Mouse (Mus musculus): ENCODE results near the gene Atp6v0e. TPM values are rescaled to one million over a fixed set of nuclear protein-coding genes. Genes with fewer than 3 reads are reported as not detected.

Gene Atp6v0e
- polyA plus RNA-seq, 1 experiment = 16.1 TPM

DNA sequence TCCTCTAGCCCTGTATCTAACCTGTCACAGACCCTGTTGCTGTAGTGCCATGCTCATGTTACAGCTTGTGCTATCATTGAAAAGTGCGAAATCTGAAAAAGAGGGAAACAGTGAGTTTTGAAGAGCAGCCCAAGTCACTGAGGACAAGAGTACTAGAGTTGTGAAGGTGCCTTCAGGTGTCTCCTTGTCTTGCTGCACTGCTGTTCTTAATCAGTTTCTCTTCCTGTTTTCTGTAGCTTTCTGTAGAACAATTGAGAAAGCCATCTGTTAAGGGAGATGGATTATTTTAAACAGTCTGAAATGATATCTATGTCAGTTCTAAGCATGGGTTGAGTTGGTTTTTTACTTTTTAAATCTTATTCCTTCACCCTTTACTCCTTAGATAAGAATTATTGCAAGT, 63.6 kb downstream of the Atp6v0e start:
- H3K9me3 ChIP-seq = no peaks in the 10 kb centered on the region
- H3K4me3 ChIP-seq (replicated peaks) = no peak overlapping the region
- peaks cover 9% of the 10 kb centered on the region for H3K4me1 ChIP-seq
- H3K36me3 ChIP-seq (replicated peaks; ENCODE audit: low read length) = no peaks in the 10 kb centered on the region
- TF ChIP-seq GATA1 (IDR thresholded peaks at IDR 0.05; ENCODE audit: borderline replicate concordance, low read length) (no peak), FLI1 (IDR thresholded peaks at IDR 0.05; ENCODE audit: low read length) (no peak)
- H3K27me3 ChIP-seq (replicated peaks) = no peaks in the 10 kb centered on the region

DNA sequence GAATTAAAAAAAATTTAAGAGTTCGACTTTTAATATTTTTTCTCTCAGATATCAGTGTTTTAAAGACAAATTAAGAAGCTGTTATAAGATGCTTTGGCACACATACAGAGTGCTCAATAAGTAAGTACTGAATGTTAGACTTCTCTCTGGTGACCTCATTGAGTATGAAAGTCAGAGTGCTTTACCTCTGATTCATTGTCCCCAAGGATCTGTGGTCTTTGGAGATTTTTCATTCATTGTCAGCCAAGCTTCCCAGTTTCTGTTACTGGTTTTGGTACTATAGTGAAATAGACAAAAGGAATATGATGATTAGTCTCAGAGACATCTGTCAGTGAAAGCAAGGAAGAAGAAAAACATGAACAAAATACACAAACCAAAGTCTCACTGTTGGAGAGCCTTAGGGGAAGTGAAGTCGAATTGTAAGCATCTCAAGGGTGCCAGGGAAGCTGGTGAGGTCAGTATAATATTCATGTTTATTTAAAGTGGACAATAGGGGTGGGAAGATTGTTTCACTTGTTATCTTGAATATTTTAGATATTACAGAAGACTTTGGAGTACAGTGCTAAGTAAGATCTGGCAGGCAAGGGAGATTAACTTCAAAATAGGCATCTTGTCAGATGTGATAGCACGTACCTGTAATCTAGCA, 64.2 kb downstream of the Atp6v0e start:
- Histone ChIP-seq H3K9me3 (no peaks in the 10 kb centered on the region), H3K36me3 (replicated peaks; ENCODE audit: low read length) (no peaks in the 10 kb centered on the region), H3K27me3 (replicated peaks) (no peaks in the 10 kb centered on the region), H3K4me3 (replicated peaks) (no peak overlapping the region), H3K4me1 (peaks cover 9% of the 10 kb centered on the region)
- TF ChIP-seq GATA1 (IDR thresholded peaks at IDR 0.05; ENCODE audit: borderline replicate concordance, low read length) = no peak
- no peak for TF ChIP-seq FLI1 (IDR thresholded peaks at IDR 0.05; ENCODE audit: low read length)

DNA sequence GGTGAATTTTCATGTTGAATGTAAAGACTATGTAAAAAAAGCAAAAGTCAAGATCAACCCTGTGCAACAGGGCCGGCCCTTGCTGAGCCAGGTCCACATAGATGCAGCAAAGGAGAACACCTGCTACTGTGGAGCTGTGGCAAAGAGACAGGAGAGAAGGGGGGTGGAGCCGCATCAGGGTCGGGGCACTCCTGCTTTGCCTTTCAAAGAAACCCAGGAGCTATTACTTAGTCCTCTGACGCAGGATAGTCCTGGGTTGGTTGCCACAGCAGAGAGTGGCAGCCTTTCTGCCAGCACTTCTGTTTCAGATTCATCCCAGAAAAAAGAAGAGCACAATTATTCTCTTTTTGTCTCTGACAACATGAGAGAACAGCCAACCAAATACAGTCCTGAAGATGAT, 79.5 kb downstream of the Atp6v0e start:
- H3K4me1 ChIP-seq = no peaks in the 10 kb centered on the region
- H3K27me3 ChIP-seq (replicated peaks) = no peaks in the 10 kb centered on the region
- no peaks in the 10 kb centered on the region for H3K9me3 ChIP-seq
- TF ChIP-seq GATA1 (IDR thresholded peaks at IDR 0.05; ENCODE audit: borderline replicate concordance, low read length) = no peak
- TF ChIP-seq FLI1 (IDR thresholded peaks at IDR 0.05; ENCODE audit: low read length) = no peak
- H3K36me3 ChIP-seq (replicated peaks; ENCODE audit: low read length) = peaks cover 21% of the 10 kb centered on the region
- H3K4me3 ChIP-seq (replicated peaks) = no peak overlapping the region

DNA sequence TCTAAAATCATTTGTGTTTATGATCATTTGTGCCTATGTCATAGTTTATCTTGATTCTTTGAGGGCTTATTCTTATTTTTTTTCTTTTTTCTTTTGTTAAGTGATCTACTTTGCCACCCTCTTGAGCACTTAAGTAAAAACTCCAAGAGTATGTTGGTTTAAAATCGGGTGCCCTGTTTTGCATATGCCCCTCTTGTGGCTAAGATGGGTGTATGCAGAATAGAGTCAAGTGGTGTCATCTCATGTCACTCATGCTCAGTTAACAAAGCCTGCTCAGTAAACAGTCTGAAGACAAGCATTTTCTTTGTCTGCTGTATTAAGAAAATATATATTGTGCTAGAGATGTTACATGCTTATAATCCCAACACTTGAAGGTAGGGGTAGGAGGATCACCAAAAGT, 80.3 kb downstream of the Atp6v0e start:
- Histone ChIP-seq H3K4me3 (replicated peaks) (no peak overlapping the region), H3K4me1 (no peaks in the 10 kb centered on the region), H3K9me3 (no peaks in the 10 kb centered on the region), H3K36me3 (replicated peaks; ENCODE audit: low read length) (peaks cover 21% of the 10 kb centered on the region), H3K27me3 (replicated peaks) (no peaks in the 10 kb centered on the region)
- TF ChIP-seq FLI1 (IDR thresholded peaks at IDR 0.05; ENCODE audit: low read length) (no peak), GATA1 (IDR thresholded peaks at IDR 0.05; ENCODE audit: borderline replicate concordance, low read length) (no peak)

Other genes starting within 250 kb of the Atp6v0e start
- gene Neurl1b, start 248.4 kb upstream of the Atp6v0e start, polyA plus RNA-seq (2012; ENCODE audit: insufficient read depth, low replicate concordance) = 0.16 TPM in 1 of 2 replicates, not detected in the other
- gene Ergic1, start 101.7 kb upstream of the Atp6v0e start, polyA plus RNA-seq (2012; ENCODE audit: insufficient read depth, low replicate concordance) = 21.0 and 26.5 TPM in 2 replicates
- 11.6 and 65.1 TPM in 2 replicates for gene Dusp1, start 101.1 kb upstream of the Atp6v0e start, polyA plus RNA-seq (2012; ENCODE audit: insufficient read depth, low replicate concordance)
- 1.4 and 4.5 TPM in 2 replicates for gene Crebrf, start 52.4 kb downstream of the Atp6v0e start, polyA plus RNA-seq (2012; ENCODE audit: insufficient read depth, low replicate concordance)
- 8.9 and 26.5 TPM in 2 replicates for gene Bnip1, start 117.8 kb downstream of the Atp6v0e start, polyA plus RNA-seq (2012; ENCODE audit: insufficient read depth, low replicate concordance)
- not detected in 2 replicates for gene Nkx2-5, start 181.8 kb downstream of the Atp6v0e start, polyA plus RNA-seq (2012; ENCODE audit: insufficient read depth, low replicate concordance)